Mouse (Mus musculus) neural tube, embryonic 11.5 days (tissue): ENCODE data around the gene Reg2. TPM values are rescaled to one million over a fixed set of nuclear protein-coding genes. Genes with fewer than 3 reads are reported as not detected.

Experiments used
- ATAC-seq: fragments of 200-750 bp; cut with Nextera tagmentation; 2 replicates; pipeline ENCODE4 v1.8.0; 2017; ENCODE audit warnings: moderate number of reproducible peaks, mild to moderate bottlenecking, moderate TSS enrichment, moderate library complexity; ENCODE audit not compliant: insufficient read depth, low FRiP score, low TSS enrichment
- DNase-seq: peaks from one replicate; pipeline ENCODE4 v3.0.0-alpha.2; 2015; ENCODE audit warnings: low spot score
- H3K27ac ChIP-seq: fragments of 300-500 bp; sonication (generic); 2 replicates; pipeline ENCODE4 v1.5.1; 2014; ENCODE audit warnings: low read depth, mild to moderate bottlenecking, low read length
- H3K27me3 ChIP-seq: fragments of 300-500 bp; sonication (generic); 2 replicates; pipeline ENCODE4 v1.6.1; 2014; ENCODE audit warnings: mild to moderate bottlenecking, low read length, mixed read lengths; ENCODE audit not compliant: control insufficient read depth, insufficient read depth
- H3K36me3 ChIP-seq: fragments of 300-500 bp; sonication (generic); 2 replicates; pipeline ENCODE4 v1.6.1; 2014; ENCODE audit warnings: mild to moderate bottlenecking, low read length, moderate library complexity, mixed read lengths; ENCODE audit not compliant: control insufficient read depth, insufficient read depth
- H3K4me1 ChIP-seq: fragments of 300-500 bp; sonication (generic); 2 replicates; pipeline ENCODE4 v1.6.1; 2014; ENCODE audit warnings: low read length, mixed read lengths; ENCODE audit not compliant: control insufficient read depth, insufficient read depth
- H3K4me2 ChIP-seq: fragments of 300-500 bp; sonication (generic); 2 replicates; pipeline ENCODE4 v1.6.1; 2014; ENCODE audit warnings: low read depth, mild to moderate bottlenecking, moderate library complexity
- H3K4me3 ChIP-seq: fragments of 300-500 bp; sonication (generic); 2 replicates; pipeline ENCODE4 v1.5.1; 2014; ENCODE audit warnings: low read depth, low read length
- H3K9ac ChIP-seq: fragments of 300-500 bp; sonication (generic); 2 replicates; pipeline ENCODE4 v1.6.1; 2014; ENCODE audit warnings: mild to moderate bottlenecking, low read length
- H3K9me3 ChIP-seq: fragments of 300-500 bp; sonication (generic); 2 replicates; pipeline ENCODE4 v1.6.1; 2016; ENCODE audit warnings: low read length; ENCODE audit not compliant: control insufficient read depth
- WGBS: fragments of 180-500 bp; shearing (Covaris S2); extraction: QIAGEN DNeasy Blood & Tissue Kit; methylation state at CpG from one replicate; pipeline ENCODE4 v1.1.7; 2014; 5-methylcytosine and 5-hydroxymethylcytosine counted together
- polyA plus RNA-seq: library from polyadenylated mRNA; unstranded; fragments of >200 nt; fragmentation: Nextera tagmentation; extraction: Ambion mirVana; gene quantifications from 2 replicates; pipeline ENCODE4 v1.2.1, GENCODE M21; 2014

Gene Reg2
- polyA plus RNA-seq, 1 experiment from 2014 or later = not detected

- DNase-seq (no peak), ATAC-seq (no peak)
- Histone ChIP-seq H3K9ac (no peak overlapping the region), H3K36me3 (no peaks in the 10 kb centered on the region), H3K4me3 (no peak overlapping the region), H3K27me3 (no peaks in the 10 kb centered on the region), H3K27ac (no peak overlapping the region), H3K4me1 (no peaks in the 10 kb centered on the region), H3K4me2 (no peak overlapping the region), H3K9me3 (no peaks in the 10 kb centered on the region)
These were observed 53.0 kb downstream of the Reg2 start for GRCm38 (mm10) chr6:78448409-78448808.

- no peak for DNase-seq
- no peak overlapping the region for H3K27ac ChIP-seq
- no peak overlapping the region for H3K9ac ChIP-seq
- no peak overlapping the region for H3K4me3 ChIP-seq
- ATAC-seq = no peak
- H3K27me3 ChIP-seq = no peaks in the 10 kb centered on the region
- H3K4me1 ChIP-seq = no peaks in the 10 kb centered on the region
- 89% methylated on average over 2 of the region's 2 CpGs for WGBS
- H3K36me3 ChIP-seq = no peaks in the 10 kb centered on the region
- H3K9me3 ChIP-seq = no peaks in the 10 kb centered on the region
- H3K4me2 ChIP-seq = no peak overlapping the region
These were observed 57.4 kb downstream of the Reg2 start for GRCm38 (mm10) chr6:78452804-78453203.

Other genes starting within 250 kb of the Reg2 start
- not detected in 2 replicates for gene Reg3b, start 25.0 kb upstream of the Reg2 start, polyA plus RNA-seq
- not detected in 2 replicates for gene Reg3d, start 16.8 kb upstream of the Reg2 start, polyA plus RNA-seq
- gene Reg3a, start 14.9 kb upstream of the Reg2 start, polyA plus RNA-seq = not detected in 2 replicates
- gene Reg1, start 27.1 kb downstream of the Reg2 start, polyA plus RNA-seq = not detected in 2 replicates
- gene Reg3g, start 73.2 kb downstream of the Reg2 start, polyA plus RNA-seq = not detected in 2 replicates